Mouse (Mus musculus) cerebellum, adult 8-10 months (tissue): ENCODE measurements around the gene Ppp1cb.

Experiments used
- DNase-seq: peaks from one replicate; pipeline ENCODE4 v3.0.0; 2022

The Ppp1cb gene

GRCm38 (mm10) chr5:32445287-32445921 is 13.2 kb upstream of the Ppp1cb start:
- no peak for DNase-seq

- peak; percentile 50 for DNase-seq
Observed at GRCm38 (mm10) chr5:32446394-32446793, 12.2 kb upstream of the Ppp1cb start.

- no peak for DNase-seq
Observed at GRCm38 (mm10) chr5:32446810-32447209, 11.8 kb upstream of the Ppp1cb start.

- peak; percentile 74 for DNase-seq
Observed at GRCm38 (mm10) chr5:32459251-32459881, 723 bp downstream of the Ppp1cb start.

GRCm38 (mm10) chr5:32459882-32460751 is 1.5 kb downstream of the Ppp1cb start:
- no peak for DNase-seq

- no peak for DNase-seq
Observed at GRCm38 (mm10) chr5:32460973-32461372, 2.3 kb downstream of the Ppp1cb start.

GRCm38 (mm10) chr5:32472332-32473028 is 13.8 kb downstream of the Ppp1cb start:
- no peak for DNase-seq

- DNase-seq: no peak
Observed at GRCm38 (mm10) chr5:32473029-32473352, 14.3 kb downstream of the Ppp1cb start.

- no peak for DNase-seq
Observed at GRCm38 (mm10) chr5:32476501-32476900, 17.9 kb downstream of the Ppp1cb start.

GRCm38 (mm10) chr5:32478972-32479371 is 20.3 kb downstream of the Ppp1cb start:
- no peak for DNase-seq

- DNase-seq: no peak
Observed at GRCm38 (mm10) chr5:32485430-32485829, 26.8 kb downstream of the Ppp1cb start.

- DNase-seq: no peak
Observed at GRCm38 (mm10) chr5:32488044-32488443, 29.4 kb downstream of the Ppp1cb start.

- DNase-seq: no peak
Observed at GRCm38 (mm10) chr5:32494084-32494700, 35.5 kb downstream of the Ppp1cb start.

GRCm38 (mm10) chr5:32508766-32509165 is 50.1 kb downstream of the Ppp1cb start:
- DNase-seq: no peak

- DNase-seq: peak; percentile 39
Observed at GRCm38 (mm10) chr5:32520381-32520780, 61.7 kb downstream of the Ppp1cb start.

- DNase-seq: no peak
Observed at GRCm38 (mm10) chr5:32549449-32549848, 90.8 kb downstream of the Ppp1cb start.

GRCm38 (mm10) chr5:32564697-32565096 is 106.1 kb downstream of the Ppp1cb start:
- no peak for DNase-seq
